Mouse (Mus musculus) myocyte (in vitro differentiated cells): Measurements from ENCODE around the gene Erbb2.

Source experiments
- CEBPB ChIP-seq: IDR thresholded peaks from 2 replicates; pipeline ENCODE4 v1.6.1; 2011; ENCODE audit warnings: mild to moderate bottlenecking, moderate library complexity; ENCODE audit not compliant: poor library complexity, insufficient read depth, severe bottlenecking
- E2F4 ChIP-seq: IDR thresholded peaks from one replicate; pipeline ENCODE4 v1.6.1; 2011; ENCODE audit warnings: mild to moderate bottlenecking, control low read depth, moderate library complexity; ENCODE audit not compliant: insufficient read depth
- MAX ChIP-seq: IDR thresholded peaks from one replicate; pipeline ENCODE4 v1.6.1; 2011; ENCODE audit warnings: low read depth, mild to moderate bottlenecking, control low read depth
- MYOD1 ChIP-seq, 3 experiments: IDR thresholded peaks; one replicate each; pipeline ENCODE4 v1.6.1; 2011; ENCODE audit warnings: control low read depth in 2 of 3, low read depth in 2 of 3, mild to moderate bottlenecking in 2 of 3, moderate library complexity in 1 of 3; ENCODE audit not compliant: insufficient read length in 2 of 3, control insufficient read depth in 1 of 3
- MYOG ChIP-seq, 3 experiments: IDR thresholded peaks; one replicate each; pipeline ENCODE4 v1.6.1; 2011; ENCODE audit warnings: control low read depth in 2 of 3, low read depth in 2 of 3, mild to moderate bottlenecking in 2 of 3; ENCODE audit not compliant: insufficient read length in 2 of 3, control insufficient read depth in 1 of 3, insufficient read depth in 1 of 3
- POLR2A ChIP-seq: IDR thresholded peaks from one replicate; pipeline ENCODE4 v1.6.1; 2011; ENCODE audit warnings: low read depth, mild to moderate bottlenecking, control low read depth, moderate library complexity; ENCODE audit not compliant: insufficient read length
- POLR2AphosphoS2 ChIP-seq: IDR thresholded peaks from one replicate; pipeline ENCODE4 v1.6.1; 2011; ENCODE audit warnings: low read depth, control low read depth; ENCODE audit not compliant: insufficient read length
- REST ChIP-seq: IDR thresholded peaks from one replicate; pipeline ENCODE4 v1.6.1; 2011; ENCODE audit warnings: mild to moderate bottlenecking, control low read depth, moderate library complexity; ENCODE audit not compliant: insufficient read depth, insufficient read length
- SRF ChIP-seq: IDR thresholded peaks from one replicate; pipeline ENCODE4 v1.6.1; 2011; ENCODE audit warnings: low read depth; ENCODE audit not compliant: control insufficient read depth, insufficient read length
- TCF12 ChIP-seq: IDR thresholded peaks from one replicate; pipeline ENCODE4 v1.6.1; 2011; ENCODE audit warnings: mild to moderate bottlenecking, control low read depth; ENCODE audit not compliant: poor library complexity, insufficient read depth, severe bottlenecking
- USF1 ChIP-seq: IDR thresholded peaks from one replicate; pipeline ENCODE4 v1.6.1; 2011; ENCODE audit warnings: low read depth, mild to moderate bottlenecking, control low read depth, moderate library complexity

DNA sequence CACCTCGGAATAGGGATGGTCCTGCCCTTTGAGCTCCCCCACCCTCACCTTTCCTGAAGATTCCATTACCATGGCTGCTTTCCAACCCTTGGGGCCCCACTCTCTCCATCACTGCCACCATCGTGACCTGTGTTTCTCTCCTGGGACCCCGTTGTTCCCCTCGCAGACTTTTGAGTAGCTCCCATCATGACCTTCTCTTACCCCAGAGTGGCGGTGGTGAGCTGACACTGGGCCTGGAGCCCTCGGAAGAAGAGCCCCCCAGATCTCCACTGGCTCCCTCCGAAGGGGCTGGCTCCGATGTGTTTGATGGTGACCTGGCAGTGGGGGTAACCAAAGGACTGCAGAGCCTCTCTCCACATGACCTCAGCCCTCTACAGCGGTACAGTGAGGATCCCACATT, 23.5 kb downstream of the Erbb2 start:
- TF ChIP-seq POLR2AphosphoS2: no peak
- no peak for TF ChIP-seq POLR2A
- TF ChIP-seq USF1: no peak
- TF ChIP-seq MYOG (IDR thresholded peaks at IDR 0.05; ENCODE audit: control insufficient read depth in 1 of 3, insufficient read depth in 1 of 3, insufficient read length in 2 of 3, low read depth in 2 of 3): no peak
- no peak for TF ChIP-seq CEBPB
- TF ChIP-seq TCF12: no peak
- TF ChIP-seq REST: no peak
- no peak for TF ChIP-seq MYOD1 (IDR thresholded peaks at IDR 0.05; ENCODE audit: control insufficient read depth in 1 of 3, insufficient read length in 2 of 3, low read depth in 2 of 3)
- no peak for TF ChIP-seq SRF
- no peak for TF ChIP-seq E2F4
- no peak for TF ChIP-seq MAX
